Mouse (Mus musculus): ENCODE data around the gene Tmem255a. TPM values are rescaled to one million over a fixed set of nuclear protein-coding genes. Genes with fewer than 3 reads are reported as not detected.

Gene Tmem255a
- total RNA-seq, 2 experiments from 2014 or later = 1.0 to 1.6 TPM

DNA sequence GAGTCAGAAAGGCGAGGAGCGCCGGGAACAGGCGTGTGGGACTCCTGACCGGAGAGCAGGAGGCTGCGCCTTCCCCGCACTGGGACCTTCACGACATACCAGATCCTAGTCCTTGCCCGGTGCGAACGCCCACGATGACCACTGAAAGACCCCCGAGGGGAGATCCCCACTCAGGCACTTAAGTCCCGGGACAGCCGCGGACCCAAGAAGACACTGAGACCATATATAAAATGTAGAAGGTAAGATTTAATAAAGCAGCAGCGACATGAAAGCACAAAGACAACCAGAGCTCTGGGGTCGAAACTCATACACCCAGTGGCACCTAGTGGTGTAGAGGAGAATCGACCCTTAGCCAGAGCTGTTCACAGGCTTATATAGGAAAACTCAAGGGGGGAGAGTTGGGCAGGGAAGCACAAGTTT is 72.3 kb downstream of the Tmem255a start:
- intact Hi-C loops (cut with DNase I) = loop anchor here (2.0 kb wide), 1 partner anchor 95 kb away; the partner anchor contains the start of gene Rhox11
- DNase-seq (ENCODE audit: low spot score) = peak; percentile 24

- intact Hi-C loops (cut with DNase I) = no loop called here
- no peak for DNase-seq (ENCODE audit: low spot score)
Observed at GRCm38 (mm10) chrX:38166592-38166991, 85.6 kb downstream of the Tmem255a start.

DNA sequence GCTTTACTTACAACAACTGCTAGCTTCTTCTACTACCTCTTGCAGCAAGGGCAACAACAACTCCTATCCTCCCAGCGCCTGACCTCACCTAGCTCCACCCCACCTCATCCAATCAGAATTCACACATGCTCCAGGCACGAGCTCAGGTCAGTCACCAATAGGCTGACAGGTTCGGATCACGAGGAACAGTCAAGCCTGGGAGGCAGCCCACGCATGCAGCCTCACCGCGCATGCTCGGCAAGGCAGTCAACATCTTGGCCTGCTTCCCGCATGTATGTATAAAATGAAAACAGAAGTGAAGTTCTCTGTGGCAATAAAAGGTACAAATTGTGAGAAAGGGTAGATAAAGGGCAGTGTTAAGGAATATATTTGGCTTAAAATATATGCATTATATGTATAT is 86.2 kb downstream of the Tmem255a start:
- no peak for DNase-seq (ENCODE audit: low spot score)
- intact Hi-C loops (cut with DNase I) = no loop called here

DNA sequence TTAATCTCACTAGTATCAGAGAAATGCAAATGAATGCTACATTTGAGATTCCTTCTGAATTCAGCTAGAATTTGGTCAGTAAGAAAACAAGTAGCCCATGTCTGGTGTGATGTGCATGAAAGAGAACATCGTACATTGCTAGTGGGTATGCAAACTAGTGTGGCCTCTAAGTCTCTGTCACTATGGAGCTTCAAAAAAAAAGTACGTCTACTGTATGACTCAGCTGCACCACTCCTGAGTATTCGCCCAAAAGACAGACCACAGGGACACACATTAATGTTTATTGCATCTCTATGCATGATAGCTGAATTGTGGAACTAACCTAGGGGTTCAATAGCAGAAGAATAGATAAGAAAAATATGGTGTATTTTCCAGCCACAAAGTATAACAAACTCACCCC is 86.9 kb downstream of the Tmem255a start:
- DNase-seq (ENCODE audit: low spot score) = no peak
- intact Hi-C loops (cut with DNase I) = no loop called here

DNA sequence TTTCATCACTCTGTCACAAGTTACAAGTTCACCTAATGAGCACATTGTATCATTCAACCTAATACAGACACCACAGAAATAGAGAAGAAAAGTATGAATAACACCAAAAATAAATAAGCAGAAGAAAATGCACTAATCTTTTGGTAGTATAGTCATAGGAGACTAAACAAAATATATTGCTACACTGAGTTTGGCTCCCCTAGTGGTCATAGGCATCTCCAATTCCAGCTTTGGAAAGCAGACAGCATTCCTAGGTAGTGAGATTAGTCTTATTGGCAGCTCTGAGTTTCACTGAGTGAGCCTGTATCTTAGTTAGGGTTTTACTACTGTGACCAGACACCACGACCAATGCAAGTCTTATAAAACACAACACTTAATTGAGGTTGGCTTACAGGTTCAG is 93.1 kb downstream of the Tmem255a start:
- no peak for DNase-seq (ENCODE audit: low spot score)
- intact Hi-C loops (cut with DNase I) = no loop called here

Small RNA genes within 50 kb of the gene (microRNA-seq; reads per million reads assigned to microRNA genes)
- gene Mir3110 = not detected

Other genes starting within 250 kb of the Tmem255a start
- not detected for gene Btg1-ps1, start 233.6 kb downstream of the Tmem255a start, total RNA-seq (2021)
- gene Btg1-ps2, start 209.3 kb downstream of the Tmem255a start, total RNA-seq (2021) = not detected
- not detected for gene Rhox10, start 186.0 kb downstream of the Tmem255a start, total RNA-seq (2021)
- not detected for gene Rhox11, start 167.3 kb downstream of the Tmem255a start, total RNA-seq (2021)
- not detected for gene Rhox12, start 141.5 kb downstream of the Tmem255a start, total RNA-seq (2021)
- not detected for gene Rhox13, start 131.2 kb downstream of the Tmem255a start, total RNA-seq (2021)
- gene Zbtb33, start 62.6 kb downstream of the Tmem255a start, total RNA-seq (2021) = 1 to 10 TPM; 8.9 to 9.9 TPM
- not detected for gene Atp1b4, start 63.7 kb upstream of the Tmem255a start, total RNA-seq (2021)
- gene Lamp2, start 204.0 kb upstream of the Tmem255a start, total RNA-seq (2021) = 100 to 1,000 TPM; 124 to 133 TPM

Measured in heart, postnatal 25 days (tissue).